Mouse (Mus musculus): ENCODE data around the gene Srebf2.
"Not testable (repeated sequence)": the region's sequence is repeated elsewhere in the genome, so short reads cannot be mapped to it uniquely, and the experiment has no call there.

The Srebf2 gene

GRCm38 (mm10) chr15:82224602-82225215 lies 77.7 kb downstream of the Srebf2 start:
- no peak for DNase-seq (ENCODE audit: low spot score)

GRCm38 (mm10) chr15:82225769-82226168 lies 78.8 kb downstream of the Srebf2 start:
- no peak for DNase-seq (ENCODE audit: low spot score)

- DNase-seq (ENCODE audit: low spot score), result no peak
Measured at GRCm38 (mm10) chr15:82229542-82230045, 82.6 kb downstream of the Srebf2 start.

GRCm38 (mm10) chr15:82230098-82230611 lies 83.2 kb downstream of the Srebf2 start:
- DNase-seq (ENCODE audit: low spot score), result no peak

- no peak for DNase-seq (ENCODE audit: low spot score)
Measured at GRCm38 (mm10) chr15:82231100-82231499, 84.1 kb downstream of the Srebf2 start.

- DNase-seq (ENCODE audit: low spot score), result peak; percentile 63
Measured at GRCm38 (mm10) chr15:82231591-82232378, 84.8 kb downstream of the Srebf2 start.

GRCm38 (mm10) chr15:82232651-82233050 lies 85.7 kb downstream of the Srebf2 start:
- no peak for DNase-seq (ENCODE audit: low spot score)

GRCm38 (mm10) chr15:82235661-82236060 lies 88.7 kb downstream of the Srebf2 start:
- DNase-seq (ENCODE audit: low spot score), result no peak

- DNase-seq (ENCODE audit: low spot score), result peak; percentile 87
Measured at GRCm38 (mm10) chr15:82236565-82236964, 89.6 kb downstream of the Srebf2 start.

- no peak for DNase-seq (ENCODE audit: low spot score)
Measured at GRCm38 (mm10) chr15:82243311-82243710, 96.3 kb downstream of the Srebf2 start.

- DNase-seq (ENCODE audit: low spot score), result no peak
Measured at GRCm38 (mm10) chr15:82243742-82244114, 96.7 kb downstream of the Srebf2 start.

- peak; percentile 93 for DNase-seq (ENCODE audit: low spot score)
Measured at GRCm38 (mm10) chr15:82244115-82244804, 97.3 kb downstream of the Srebf2 start, which contains the start of gene Cenpm. Cenpm (minus strand) TSS chr15:82244748.

GRCm38 (mm10) chr15:82244805-82245161 lies 97.8 kb downstream of the Srebf2 start:
- DNase-seq (ENCODE audit: low spot score), result not testable (repeated sequence)

GRCm38 (mm10) chr15:82247131-82247776 lies 100.3 kb downstream of the Srebf2 start:
- DNase-seq (ENCODE audit: low spot score), result no peak

GRCm38 (mm10) chr15:82251579-82251978 lies 104.6 kb downstream of the Srebf2 start:
- DNase-seq (ENCODE audit: low spot score), result no peak

GRCm38 (mm10) chr15:82252097-82252496 lies 105.1 kb downstream of the Srebf2 start, which contains the start of gene 1500009C09Rik:
1500009C09Rik (plus strand) TSS chr15:82252397.
- DNase-seq (ENCODE audit: low spot score), result no peak
